Mouse (Mus musculus): Measurements from ENCODE around the gene Sag. TPM values are rescaled to one million over a fixed set of nuclear protein-coding genes. Genes with fewer than 3 reads are reported as not detected.

The Sag gene
- polyA plus RNA-seq, 1 experiment from 2014 or later: 0.50 TPM

- WGBS (ENCODE audit: insufficient replicate concordance): 56% methylated on average over 1 of the region's 1 CpGs
- H3K27ac ChIP-seq (ENCODE audit: low read length): no peak overlapping the region
- no peak overlapping the region for H3K4me2 ChIP-seq (ENCODE audit: low read depth, low read length)
- no peaks in the 10 kb centered on the region for H3K36me3 ChIP-seq (ENCODE audit: control insufficient read depth, insufficient read depth)
- no peaks in the 10 kb centered on the region; the same call in 1 of the 2 replicates for H3K4me1 ChIP-seq (ENCODE audit: control insufficient read depth, low read depth, low read length)
- no peak overlapping the region for H3K4me3 ChIP-seq (ENCODE audit: low read depth, low read length)
- no peaks in the 10 kb centered on the region; the same call in 1 of the 2 replicates for H3K9me3 ChIP-seq (replicated peaks; ENCODE audit: control insufficient read depth, low read length)
- no peak for ATAC-seq (ENCODE audit: low read depth)
- no peak overlapping the region for H3K9ac ChIP-seq (ENCODE audit: low read depth, low read length)
- H3K27me3 ChIP-seq (ENCODE audit: control insufficient read depth, insufficient read depth, low read depth, low read length): no peaks in the 10 kb centered on the region
Observed at GRCm38 (mm10) chr1:87807751-87808150, 4.3 kb downstream of the Sag start.

GRCm38 (mm10) chr1:87811391-87811790 is 7.9 kb downstream of the Sag start:
- H3K9me3 ChIP-seq (replicated peaks; ENCODE audit: control insufficient read depth, low read length): no peaks in the 10 kb centered on the region; the same call in 1 of the 2 replicates
- H3K4me2 ChIP-seq (ENCODE audit: low read depth, low read length): no peak overlapping the region
- H3K36me3 ChIP-seq (ENCODE audit: control insufficient read depth, insufficient read depth): no peaks in the 10 kb centered on the region
- H3K4me3 ChIP-seq (ENCODE audit: low read depth, low read length): no peak overlapping the region
- no peaks in the 10 kb centered on the region for H3K4me1 ChIP-seq (ENCODE audit: control insufficient read depth, low read depth, low read length)
- 67% methylated on average over 7 of the region's 7 CpGs for WGBS (ENCODE audit: insufficient replicate concordance)
- no peak overlapping the region for H3K27ac ChIP-seq (ENCODE audit: low read length)
- no peaks in the 10 kb centered on the region for H3K27me3 ChIP-seq (ENCODE audit: control insufficient read depth, insufficient read depth, low read depth, low read length)
- no peak for ATAC-seq (ENCODE audit: low read depth)
- H3K9ac ChIP-seq (ENCODE audit: low read depth, low read length): no peak overlapping the region

GRCm38 (mm10) chr1:87812061-87812460 is 8.6 kb downstream of the Sag start:
- Histone ChIP-seq H3K9me3 (replicated peaks; ENCODE audit: control insufficient read depth, low read length) (no peaks in the 10 kb centered on the region; the same call in 1 of the 2 replicates), H3K27ac (ENCODE audit: low read length) (no peak overlapping the region), H3K36me3 (ENCODE audit: control insufficient read depth, insufficient read depth) (no peaks in the 10 kb centered on the region), H3K27me3 (ENCODE audit: control insufficient read depth, insufficient read depth, low read depth, low read length) (no peaks in the 10 kb centered on the region), H3K4me3 (ENCODE audit: low read depth, low read length) (no peak overlapping the region), H3K4me2 (ENCODE audit: low read depth, low read length) (no peak overlapping the region), H3K4me1 (ENCODE audit: control insufficient read depth, low read depth, low read length) (no peaks in the 10 kb centered on the region), H3K9ac (ENCODE audit: low read depth, low read length) (no peak overlapping the region)
- no peak for ATAC-seq (ENCODE audit: low read depth)
- WGBS (ENCODE audit: insufficient replicate concordance): 68% methylated on average over 10 of the region's 10 CpGs

GRCm38 (mm10) chr1:87813155-87813554 is 9.7 kb downstream of the Sag start:
- WGBS (ENCODE audit: insufficient replicate concordance): 72% methylated on average over 6 of the region's 6 CpGs
- H3K4me3 ChIP-seq (ENCODE audit: low read depth, low read length): no peak overlapping the region
- H3K27me3 ChIP-seq (ENCODE audit: control insufficient read depth, insufficient read depth, low read depth, low read length): no peaks in the 10 kb centered on the region
- ATAC-seq (ENCODE audit: low read depth): no peak
- H3K27ac ChIP-seq (ENCODE audit: low read length): no peak overlapping the region
- no peaks in the 10 kb centered on the region for H3K4me1 ChIP-seq (ENCODE audit: control insufficient read depth, low read depth, low read length)
- H3K9me3 ChIP-seq (replicated peaks; ENCODE audit: control insufficient read depth, low read length): no peaks in the 10 kb centered on the region; the same call in 1 of the 2 replicates
- H3K4me2 ChIP-seq (ENCODE audit: low read depth, low read length): no peak overlapping the region
- no peaks in the 10 kb centered on the region for H3K36me3 ChIP-seq (ENCODE audit: control insufficient read depth, insufficient read depth)
- H3K9ac ChIP-seq (ENCODE audit: low read depth, low read length): no peak overlapping the region

GRCm38 (mm10) chr1:87813681-87814080 is 10.2 kb downstream of the Sag start:
- Histone ChIP-seq H3K9me3 (replicated peaks; ENCODE audit: control insufficient read depth, low read length) (no peaks in the 10 kb centered on the region; the same call in 1 of the 2 replicates), H3K27ac (ENCODE audit: low read length) (no peak overlapping the region), H3K36me3 (ENCODE audit: control insufficient read depth, insufficient read depth) (no peaks in the 10 kb centered on the region), H3K4me1 (ENCODE audit: control insufficient read depth, low read depth, low read length) (no peaks in the 10 kb centered on the region), H3K4me2 (ENCODE audit: low read depth, low read length) (no peak overlapping the region), H3K4me3 (ENCODE audit: low read depth, low read length) (no peak overlapping the region), H3K27me3 (ENCODE audit: control insufficient read depth, insufficient read depth, low read depth, low read length) (no peaks in the 10 kb centered on the region), H3K9ac (ENCODE audit: low read depth, low read length) (no peak overlapping the region)
- WGBS (ENCODE audit: insufficient replicate concordance): 49% methylated on average over 7 of the region's 7 CpGs
- ATAC-seq (ENCODE audit: low read depth): no peak

- no peak overlapping the region for H3K9ac ChIP-seq (ENCODE audit: low read depth, low read length)
- no peaks in the 10 kb centered on the region for H3K27me3 ChIP-seq (ENCODE audit: control insufficient read depth, insufficient read depth, low read depth, low read length)
- H3K27ac ChIP-seq (ENCODE audit: low read length): no peak overlapping the region
- H3K9me3 ChIP-seq (replicated peaks; ENCODE audit: control insufficient read depth, low read length): no peaks in the 10 kb centered on the region
- WGBS (ENCODE audit: insufficient replicate concordance): 64% methylated on average over 10 of the region's 10 CpGs
- no peaks in the 10 kb centered on the region for H3K36me3 ChIP-seq (ENCODE audit: control insufficient read depth, insufficient read depth)
- H3K4me1 ChIP-seq (ENCODE audit: control insufficient read depth, low read depth, low read length): peaks cover 4% of the 10 kb centered on the region
- H3K4me2 ChIP-seq (ENCODE audit: low read depth, low read length): no peak overlapping the region
- ATAC-seq (ENCODE audit: low read depth): no peak
- no peak overlapping the region for H3K4me3 ChIP-seq (ENCODE audit: low read depth, low read length)
Observed at GRCm38 (mm10) chr1:87824420-87824995, 21.0 kb downstream of the Sag start.

- H3K4me2 ChIP-seq (ENCODE audit: low read depth, low read length): no peak overlapping the region
- H3K9ac ChIP-seq (ENCODE audit: low read depth, low read length): no peak overlapping the region
- ATAC-seq (ENCODE audit: low read depth): no peak
- peaks cover 4% of the 10 kb centered on the region for H3K4me1 ChIP-seq (ENCODE audit: control insufficient read depth, low read depth, low read length)
- WGBS (ENCODE audit: insufficient replicate concordance): 74% methylated on average over 5 of the region's 5 CpGs
- H3K9me3 ChIP-seq (replicated peaks; ENCODE audit: control insufficient read depth, low read length): no peaks in the 10 kb centered on the region
- no peak overlapping the region for H3K4me3 ChIP-seq (ENCODE audit: low read depth, low read length)
- H3K36me3 ChIP-seq (ENCODE audit: control insufficient read depth, insufficient read depth): no peaks in the 10 kb centered on the region
- H3K27ac ChIP-seq (ENCODE audit: low read length): no peak overlapping the region
- H3K27me3 ChIP-seq (ENCODE audit: control insufficient read depth, insufficient read depth, low read depth, low read length): no peaks in the 10 kb centered on the region
Observed at GRCm38 (mm10) chr1:87825281-87825680, 21.8 kb downstream of the Sag start.

GRCm38 (mm10) chr1:87825991-87826390 is 22.5 kb downstream of the Sag start:
- no peak overlapping the region for H3K4me2 ChIP-seq (ENCODE audit: low read depth, low read length)
- no peaks in the 10 kb centered on the region for H3K27me3 ChIP-seq (ENCODE audit: control insufficient read depth, insufficient read depth, low read depth, low read length)
- no peak overlapping the region for H3K27ac ChIP-seq (ENCODE audit: low read length)
- H3K9ac ChIP-seq (ENCODE audit: low read depth, low read length): no peak overlapping the region
- 65% methylated on average over 6 of the region's 6 CpGs for WGBS (ENCODE audit: insufficient replicate concordance)
- no peaks in the 10 kb centered on the region for H3K9me3 ChIP-seq (replicated peaks; ENCODE audit: control insufficient read depth, low read length)
- no peak for ATAC-seq (ENCODE audit: low read depth)
- H3K4me3 ChIP-seq (ENCODE audit: low read depth, low read length): no peak overlapping the region
- H3K4me1 ChIP-seq (ENCODE audit: control insufficient read depth, low read depth, low read length): peaks cover 4% of the 10 kb centered on the region
- H3K36me3 ChIP-seq (ENCODE audit: control insufficient read depth, insufficient read depth): no peaks in the 10 kb centered on the region

- Histone ChIP-seq H3K9me3 (replicated peaks; ENCODE audit: control insufficient read depth, low read length) (no peaks in the 10 kb centered on the region), H3K27ac (ENCODE audit: low read length) (no peak overlapping the region), H3K4me3 (ENCODE audit: low read depth, low read length) (no peak overlapping the region), H3K27me3 (ENCODE audit: control insufficient read depth, insufficient read depth, low read depth, low read length) (no peaks in the 10 kb centered on the region), H3K4me2 (ENCODE audit: low read depth, low read length) (no peak overlapping the region), H3K9ac (ENCODE audit: low read depth, low read length) (no peak overlapping the region), H3K4me1 (ENCODE audit: control insufficient read depth, low read depth, low read length) (peaks cover 4% of the 10 kb centered on the region), H3K36me3 (ENCODE audit: control insufficient read depth, insufficient read depth) (no peaks in the 10 kb centered on the region)
- no peak for ATAC-seq (ENCODE audit: low read depth)
- WGBS (ENCODE audit: insufficient replicate concordance): 47% methylated on average over 2 of the region's 2 CpGs
Observed at GRCm38 (mm10) chr1:87826474-87826873, 23.0 kb downstream of the Sag start.

Measured in liver, embryonic 16.5 days (tissue).